Mouse (Mus musculus): ENCODE data around the gene Ccdc83.

GRCm38 (mm10) chr7:90279136-90279535 is 13.6 kb upstream of the Ccdc83 start:
- TF ChIP-seq CHD2 (IDR thresholded peaks at IDR 0.05; ENCODE audit: low read depth, low read length) (no peak), HCFC1 (IDR thresholded peaks at IDR 0.05; ENCODE audit: borderline replicate concordance, insufficient read depth, low read length) (no peak), ZNF384 (IDR thresholded peaks at IDR 0.05; ENCODE audit: low read depth, low read length) (no peak), MAFK (IDR thresholded peaks at IDR 0.05; ENCODE audit: insufficient read depth, low read depth, low read length) (no peak), ZC3H11A (IDR thresholded peaks at IDR 0.05; ENCODE audit: borderline replicate concordance, low read depth, low read length) (no peak)

All from ES-E14 (cell line).